Mouse (Mus musculus) stomach, postnatal 0 days (tissue): ENCODE data around the gene Mcpt2.

Experiments used
- CTCF ChIP-seq: IDR thresholded peaks from 2 replicates; pipeline ENCODE4 v1.5.1; 2016; ENCODE audit warnings: antibody characterized with exemption, low read depth, mild to moderate bottlenecking, moderate library complexity
- EP300 ChIP-seq: optimal IDR thresholded peaks from 2 replicates; pipeline ENCODE3; 2016; ENCODE audit warnings: antibody characterized with exemption

GRCm38 (mm10) chr14:56019446-56019845 lies 22.4 kb upstream of the Mcpt2 start:
- no peak for TF ChIP-seq CTCF
- TF ChIP-seq EP300: no peak
